Mouse (Mus musculus): ENCODE data around the gene Dad1. TPM values are rescaled to one million over a fixed set of nuclear protein-coding genes. Genes with fewer than 3 reads are reported as not detected.

The Dad1 gene
- polyA plus RNA-seq, 1 experiment from 2014 or later: 416 TPM

- Histone ChIP-seq H3K4me1 (peaks cover 23% of the 10 kb centered on the region), H3K4me3 (replicated peaks) (no peak overlapping the region), H3K27me3 (replicated peaks) (no peaks in the 10 kb centered on the region), H3K4me2 (no peak overlapping the region), H3K9me3 (replicated peaks) (no peaks in the 10 kb centered on the region), H3K27ac (replicated peaks) (peak overlapping the region; percentile 45), H3K36me3 (peaks cover 34% of the 10 kb centered on the region), H3K9ac (replicated peaks) (no peak overlapping the region)
- WGBS: 18% methylated on average over 3 of the region's 3 CpGs
- peak; percentile 69; the same call in 1 of the 2 replicates for ATAC-seq (ENCODE audit: low FRiP score)
These were observed 9.7 kb downstream of the Dad1 start for GRCm38 (mm10) chr14:54244183-54244582.

- WGBS: 71% methylated on average over 5 of the region's 5 CpGs
- no peak for ATAC-seq (ENCODE audit: low FRiP score)
- H3K27ac ChIP-seq (replicated peaks): no peak overlapping the region
- H3K9me3 ChIP-seq (replicated peaks): no peaks in the 10 kb centered on the region
- no peak overlapping the region for H3K9ac ChIP-seq (replicated peaks)
- peaks cover 21% of the 10 kb centered on the region for H3K36me3 ChIP-seq
- H3K4me3 ChIP-seq (replicated peaks): no peak overlapping the region
- no peak overlapping the region for H3K4me2 ChIP-seq
- no peaks in the 10 kb centered on the region for H3K27me3 ChIP-seq (replicated peaks)
- H3K4me1 ChIP-seq: peaks cover 8% of the 10 kb centered on the region
These were observed 13.4 kb downstream of the Dad1 start for GRCm38 (mm10) chr14:54240542-54240941.

- H3K9me3 ChIP-seq (replicated peaks): no peaks in the 10 kb centered on the region
- H3K27ac ChIP-seq (replicated peaks): no peak overlapping the region
- WGBS: 13% methylated on average over 7 of the region's 7 CpGs
- no peaks in the 10 kb centered on the region for H3K27me3 ChIP-seq (replicated peaks)
- H3K36me3 ChIP-seq: peaks cover 31% of the 10 kb centered on the region
- H3K4me3 ChIP-seq (replicated peaks): no peak overlapping the region
- ATAC-seq (ENCODE audit: low FRiP score): peak; percentile 37
- H3K9ac ChIP-seq (replicated peaks): no peak overlapping the region
- no peak overlapping the region for H3K4me2 ChIP-seq
- H3K4me1 ChIP-seq: peaks cover 13% of the 10 kb centered on the region
These were observed 14.7 kb downstream of the Dad1 start for GRCm38 (mm10) chr14:54239002-54239736.

DNA sequence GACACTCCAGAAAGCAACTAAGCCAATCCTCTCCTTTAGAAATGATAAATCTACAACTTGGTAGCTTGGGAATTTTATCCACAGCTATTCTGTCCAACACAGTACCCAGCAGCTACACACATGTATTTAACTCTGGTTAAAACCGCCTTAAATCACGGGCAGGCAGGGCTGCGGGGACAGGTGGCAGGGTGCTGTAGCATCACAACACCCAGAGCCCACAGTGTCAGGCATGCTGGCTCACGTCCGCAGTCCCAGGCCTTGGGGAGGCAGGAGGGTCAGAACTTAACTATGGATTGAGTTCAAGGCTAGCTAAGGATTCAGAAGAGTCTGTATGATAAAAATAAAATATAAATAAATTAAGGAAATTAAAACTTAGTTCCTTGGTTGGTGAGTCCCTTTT lies 17.0 kb downstream of the Dad1 start:
- Histone ChIP-seq H3K27me3 (replicated peaks) (no peaks in the 10 kb centered on the region), H3K9ac (replicated peaks) (no peak overlapping the region), H3K36me3 (peaks cover 23% of the 10 kb centered on the region), H3K4me3 (replicated peaks) (no peak overlapping the region), H3K27ac (replicated peaks) (no peak overlapping the region), H3K9me3 (replicated peaks) (no peaks in the 10 kb centered on the region), H3K4me2 (no peak overlapping the region), H3K4me1 (peaks cover 29% of the 10 kb centered on the region)
- WGBS: 89% methylated on average over 5 of the region's 5 CpGs
- ATAC-seq (ENCODE audit: low FRiP score): no peak

DNA sequence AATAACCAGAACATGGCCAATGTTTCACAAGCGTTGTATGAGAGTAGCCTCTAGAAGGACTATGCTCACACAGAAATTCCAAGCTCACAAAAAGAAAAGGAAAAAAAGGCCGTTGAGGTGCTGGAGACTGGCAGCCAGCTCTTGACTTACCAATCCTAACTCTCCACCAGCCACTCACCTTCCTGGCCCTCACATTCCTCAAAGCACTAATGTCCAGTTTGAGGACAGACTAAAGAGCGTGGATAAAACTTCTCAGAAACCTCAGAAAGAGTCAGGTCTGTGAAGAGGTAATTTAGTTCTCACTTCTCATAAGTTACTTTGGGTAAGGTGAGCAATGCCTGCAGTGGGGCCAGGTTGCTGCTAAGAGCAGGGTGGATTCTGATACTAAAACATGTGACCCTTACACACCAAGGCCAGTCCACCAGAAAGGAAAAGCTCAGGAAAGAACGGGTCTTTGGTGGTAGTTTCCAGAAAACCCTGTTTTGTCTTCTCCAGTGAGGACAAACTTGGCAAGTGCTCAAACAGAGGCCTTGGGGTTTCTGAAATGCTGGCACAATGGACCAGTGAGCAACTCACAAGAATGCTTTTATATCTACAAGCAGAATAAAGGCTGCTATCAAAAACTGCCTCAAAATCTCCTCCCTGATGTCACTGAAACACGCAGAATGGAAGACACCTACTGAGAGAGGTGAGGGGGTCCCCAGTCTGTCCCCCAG lies 17.9 kb downstream of the Dad1 start:
- Histone ChIP-seq H3K4me2 (no peak overlapping the region), H3K36me3 (peaks cover 14% of the 10 kb centered on the region), H3K27me3 (replicated peaks) (no peaks in the 10 kb centered on the region), H3K9me3 (replicated peaks) (no peaks in the 10 kb centered on the region), H3K4me1 (peaks cover 34% of the 10 kb centered on the region), H3K4me3 (replicated peaks) (no peak overlapping the region), H3K9ac (replicated peaks) (no peak overlapping the region), H3K27ac (replicated peaks) (no peak overlapping the region)
- no peak for ATAC-seq (ENCODE audit: low FRiP score)
- whole genome bisulfite sequencing: 80% methylated on average over 5 of the region's 5 CpGs

- Histone ChIP-seq H3K4me1 (peaks cover 40% of the 10 kb centered on the region), H3K36me3 (peaks cover 10% of the 10 kb centered on the region), H3K27ac (replicated peaks) (peak overlapping the region; percentile 72), H3K4me2 (no peak overlapping the region), H3K9ac (replicated peaks) (no peak overlapping the region), H3K9me3 (replicated peaks) (no peaks in the 10 kb centered on the region), H3K27me3 (replicated peaks) (no peaks in the 10 kb centered on the region), H3K4me3 (replicated peaks) (no peak overlapping the region)
- no peak for ATAC-seq (ENCODE audit: low FRiP score)
- 58% methylated on average over 20 of the region's 20 CpGs for WGBS
These were observed 19.5 kb downstream of the Dad1 start for GRCm38 (mm10) chr14:54234231-54235040.

DNA sequence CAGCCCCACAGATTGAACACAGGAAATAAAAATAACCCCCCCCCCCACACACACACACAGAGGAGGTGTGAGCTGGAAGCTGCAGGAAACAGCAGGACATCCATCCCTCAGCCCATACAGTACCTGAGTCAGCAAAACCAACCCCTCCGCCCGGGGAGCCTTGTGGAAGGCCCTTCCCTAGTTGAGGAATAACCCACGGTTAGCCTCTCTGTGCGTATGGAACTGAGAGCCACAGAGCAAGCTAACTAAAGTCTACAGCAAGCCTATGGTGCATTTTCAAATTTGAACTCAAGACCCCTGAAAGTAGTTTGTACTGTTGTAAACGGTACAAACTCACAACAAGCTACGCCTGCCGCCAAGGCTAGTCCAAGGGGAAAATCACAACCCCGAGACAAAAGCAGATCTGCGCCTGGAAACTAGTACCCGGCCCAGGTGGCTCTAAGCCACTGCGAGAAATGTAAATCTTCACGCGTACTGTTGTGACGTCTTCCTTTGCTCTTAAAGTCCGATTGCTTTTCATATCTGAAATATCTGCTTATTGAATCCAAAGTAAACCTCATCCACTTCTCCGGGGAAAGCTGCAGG lies 20.3 kb downstream of the Dad1 start:
- Histone ChIP-seq H3K4me1 (peaks cover 48% of the 10 kb centered on the region), H3K27ac (replicated peaks) (peak overlapping the region; percentile 72), H3K9me3 (replicated peaks) (no peaks in the 10 kb centered on the region), H3K27me3 (replicated peaks) (no peaks in the 10 kb centered on the region), H3K4me2 (no peak overlapping the region), H3K9ac (replicated peaks) (no peak overlapping the region), H3K4me3 (replicated peaks) (no peak overlapping the region), H3K36me3 (peaks cover 10% of the 10 kb centered on the region)
- ATAC-seq (ENCODE audit: low FRiP score): no peak
- WGBS: 70% methylated on average over 16 of the region's 16 CpGs

DNA sequence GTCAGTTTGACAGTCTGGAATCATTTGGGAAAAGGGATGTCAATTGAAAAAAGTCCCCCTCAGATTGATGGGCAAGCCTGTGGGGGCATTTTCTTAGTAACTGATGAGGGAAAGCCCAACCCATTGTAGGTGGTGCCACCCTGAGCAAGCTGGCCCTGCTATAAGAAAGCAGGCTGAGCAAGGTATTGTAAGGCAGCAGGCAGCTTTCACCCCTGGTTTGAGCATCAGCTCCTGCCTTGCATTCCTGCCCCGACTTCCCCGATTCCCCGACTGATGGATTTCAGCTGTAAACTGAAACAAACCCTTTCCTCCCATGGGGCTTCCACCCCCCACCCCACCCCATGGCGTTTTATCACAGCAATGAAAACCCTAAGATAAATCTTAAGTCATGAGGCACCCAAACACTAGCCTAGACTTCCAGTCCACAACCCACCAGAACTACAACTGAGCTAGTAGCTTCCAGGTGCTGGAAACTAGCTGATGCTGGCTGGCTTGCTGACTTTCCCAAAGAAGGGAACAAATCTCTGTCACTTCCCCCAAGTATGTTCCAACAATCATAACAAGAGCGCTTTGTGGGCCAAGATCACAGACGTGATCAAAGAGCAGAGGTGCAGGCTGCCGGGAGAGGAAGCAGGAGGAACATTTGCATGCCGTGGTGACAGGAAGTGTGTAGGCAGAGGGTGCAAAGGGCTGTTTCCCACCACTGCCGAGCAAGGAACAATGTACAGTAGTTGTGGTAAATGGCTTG lies 20.9 kb downstream of the Dad1 start:
- Histone ChIP-seq H3K4me1 (peaks cover 55% of the 10 kb centered on the region), H3K4me3 (replicated peaks) (no peak overlapping the region), H3K27me3 (replicated peaks) (no peaks in the 10 kb centered on the region), H3K9me3 (replicated peaks) (no peaks in the 10 kb centered on the region), H3K9ac (replicated peaks) (no peak overlapping the region), H3K27ac (replicated peaks) (peak overlapping the region; percentile 72), H3K4me2 (no peak overlapping the region), H3K36me3 (peaks cover 10% of the 10 kb centered on the region)
- 22% methylated on average over 9 of the region's 9 CpGs for WGBS
- no peak for ATAC-seq (ENCODE audit: low FRiP score)

DNA sequence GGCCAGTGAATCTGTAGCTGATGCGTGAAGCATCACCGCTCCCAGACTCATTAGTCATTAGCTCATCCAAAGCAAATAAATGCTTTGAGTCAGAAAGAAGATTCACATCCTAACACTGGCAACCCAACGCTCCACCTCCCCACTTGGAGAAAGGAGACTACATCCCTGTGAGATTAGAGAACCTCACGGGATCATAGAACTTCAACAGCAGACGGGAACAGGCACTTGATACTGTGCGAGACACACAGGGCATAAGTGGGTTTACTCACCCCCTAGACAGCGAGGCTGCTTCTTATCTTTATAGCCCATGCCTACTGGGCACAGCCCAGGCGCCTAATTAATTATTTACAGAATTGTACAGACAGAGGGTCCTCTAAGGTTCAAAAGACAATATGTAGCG lies 21.8 kb downstream of the Dad1 start:
- Histone ChIP-seq H3K27me3 (replicated peaks) (no peaks in the 10 kb centered on the region), H3K4me2 (no peak overlapping the region), H3K36me3 (peaks cover 10% of the 10 kb centered on the region), H3K4me1 (peaks cover 61% of the 10 kb centered on the region), H3K9ac (replicated peaks) (no peak overlapping the region), H3K4me3 (replicated peaks) (no peak overlapping the region), H3K27ac (replicated peaks) (0 out of 2 replicates have a peak overlapping the region, but pooled peaks have one; percentile 37), H3K9me3 (replicated peaks) (no peaks in the 10 kb centered on the region)
- no peak for ATAC-seq (ENCODE audit: low FRiP score)
- 27% methylated on average over 9 of the region's 9 CpGs for WGBS

- Histone ChIP-seq H3K4me3 (replicated peaks) (no peak overlapping the region), H3K4me1 (peaks cover 63% of the 10 kb centered on the region), H3K4me2 (no peak overlapping the region), H3K36me3 (peaks cover 10% of the 10 kb centered on the region), H3K27me3 (replicated peaks) (no peaks in the 10 kb centered on the region), H3K27ac (replicated peaks) (0 out of 2 replicates have a peak overlapping the region, but pooled peaks have one; percentile 37), H3K9me3 (replicated peaks) (no peaks in the 10 kb centered on the region), H3K9ac (replicated peaks) (no peak overlapping the region)
- ATAC-seq (ENCODE audit: low FRiP score): no peak
- 84% methylated on average over 21 of the region's 21 CpGs for WGBS
These were observed 22.5 kb downstream of the Dad1 start for GRCm38 (mm10) chr14:54231176-54231956.

Measured in neural tube, embryonic 15.5 days (tissue).